Mouse (Mus musculus) midbrain, embryonic 14.5 days (tissue): ENCODE measurements at regions not wholly inside any gene's neighbourhood (a gene's known extent, or its start where the extent isn't known, plus 50 kb on each side); places are given as distances from the start of the nearest gene placed in this dataset.

Experiments
- ATAC-seq: fragments of 200-750 bp; cut with Nextera tagmentation; 2 replicates; pipeline ENCODE4 v1.8.0; 2017; ENCODE audit warnings: moderate number of reproducible peaks, moderate library complexity; ENCODE audit not compliant: low FRiP score, low TSS enrichment
- DNase-seq: peaks from one replicate; pipeline ENCODE4 v3.0.0-alpha.2; 2015
- H3K27ac ChIP-seq: fragments of 300-500 bp; sonication (generic); replicated peaks from 2 replicates; pipeline ENCODE4 v1.5.1; 2014; ENCODE audit warnings: mild to moderate bottlenecking, low read depth, low read length, moderate library complexity
- H3K27me3 ChIP-seq: fragments of 300-500 bp; sonication (generic); 2 replicates; pipeline ENCODE4 v1.6.1; 2014; ENCODE audit warnings: low read length, control low read depth, mixed read lengths; ENCODE audit not compliant: control insufficient read depth, insufficient read depth
- H3K36me3 ChIP-seq: fragments of 300-500 bp; sonication (generic); 2 replicates; pipeline ENCODE4 v1.6.1; 2014; ENCODE audit warnings: low read length, control low read depth; ENCODE audit not compliant: control insufficient read depth, insufficient read depth
- H3K4me1 ChIP-seq: fragments of 300-500 bp; sonication (generic); 2 replicates; pipeline ENCODE4 v1.6.1; 2014; ENCODE audit warnings: mild to moderate bottlenecking, antibody characterized with exemption, low read length, control low read depth; ENCODE audit not compliant: control insufficient read depth, insufficient read depth
- H3K4me2 ChIP-seq: fragments of 300-500 bp; sonication (generic); 2 replicates; pipeline ENCODE4 v1.6.1; 2014; ENCODE audit warnings: mild to moderate bottlenecking, low read length, moderate library complexity
- H3K4me3 ChIP-seq: fragments of 300-500 bp; sonication (generic); replicated peaks from 2 replicates; pipeline ENCODE4 v1.5.1; 2014; ENCODE audit warnings: low read depth, low read length
- H3K9ac ChIP-seq: fragments of 300-500 bp; sonication (generic); replicated peaks from 2 replicates; pipeline ENCODE4 v1.6.1; 2014; ENCODE audit warnings: mild to moderate bottlenecking, low read length, moderate library complexity
- H3K9me3 ChIP-seq: fragments of 300-500 bp; sonication (generic); 2 replicates; pipeline ENCODE4 v1.6.1; 2016; ENCODE audit warnings: low read length, control low read depth, mixed read lengths; ENCODE audit not compliant: control insufficient read depth
- WGBS: fragments of 180-500 bp; shearing (Covaris S2); extraction: QIAGEN DNeasy Blood & Tissue Kit; methylation state at CpG from one replicate; pipeline ENCODE4 v1.1.7; 2014; 5-methylcytosine and 5-hydroxymethylcytosine counted together

- H3K9me3 ChIP-seq: no peaks in the 10 kb centered on the region
- no peak overlapping the region for H3K4me3 ChIP-seq
- no peaks in the 10 kb centered on the region for H3K36me3 ChIP-seq
- 88% methylated on average over 4 of the region's 4 CpGs for WGBS
- no peak for ATAC-seq
- no peak overlapping the region for H3K4me2 ChIP-seq
- no peaks in the 10 kb centered on the region for H3K27me3 ChIP-seq
- no peak for DNase-seq
- no peak overlapping the region for H3K27ac ChIP-seq
- H3K9ac ChIP-seq: no peak overlapping the region
- peaks cover 8% of the 10 kb centered on the region; the same call in 1 of the 2 replicates for H3K4me1 ChIP-seq
Measured at GRCm38 (mm10) chr2:11032891-11033290, 139.0 kb upstream of the Prkcq start.

- H3K4me1 ChIP-seq: peaks cover 8% of the 10 kb centered on the region; the same call in 1 of the 2 replicates
- no peaks in the 10 kb centered on the region for H3K27me3 ChIP-seq
- no peak overlapping the region for H3K4me2 ChIP-seq
- H3K27ac ChIP-seq: no peak overlapping the region
- DNase-seq (peak; percentile 65), ATAC-seq (no peak)
- no peaks in the 10 kb centered on the region for H3K9me3 ChIP-seq
- no peak overlapping the region for H3K4me3 ChIP-seq
- H3K36me3 ChIP-seq: no peaks in the 10 kb centered on the region
- WGBS: 16% methylated on average over 1 of the region's 1 CpGs
- H3K9ac ChIP-seq: no peak overlapping the region
Measured at GRCm38 (mm10) chr2:11034178-11034577, 137.7 kb upstream of the Prkcq start.

GRCm38 (mm10) chr2:11037343-11037742 is 134.6 kb upstream of the Prkcq start:
- Histone ChIP-seq H3K27me3 (no peaks in the 10 kb centered on the region), H3K4me1 (peaks cover 8% of the 10 kb centered on the region; the same call in 1 of the 2 replicates), H3K9me3 (no peaks in the 10 kb centered on the region), H3K4me3 (no peak overlapping the region), H3K4me2 (no peak overlapping the region; the same call in 1 of the 2 replicates), H3K36me3 (no peaks in the 10 kb centered on the region), H3K27ac (no peak overlapping the region), H3K9ac (no peak overlapping the region)
- DNase-seq (peak; percentile 17), ATAC-seq (no peak)
- WGBS: 48% methylated on average over 11 of the region's 11 CpGs

- no peak overlapping the region for H3K27ac ChIP-seq
- H3K9me3 ChIP-seq: no peaks in the 10 kb centered on the region
- H3K4me3 ChIP-seq: no peak overlapping the region
- H3K36me3 ChIP-seq: no peaks in the 10 kb centered on the region
- no peak overlapping the region for H3K4me2 ChIP-seq
- peaks cover 8% of the 10 kb centered on the region; the same call in 1 of the 2 replicates for H3K4me1 ChIP-seq
- no peaks in the 10 kb centered on the region for H3K27me3 ChIP-seq
- ATAC-seq: no peak
- H3K9ac ChIP-seq: no peak overlapping the region
- 62% methylated on average over 5 of the region's 5 CpGs for WGBS
- no peak for DNase-seq
Measured at GRCm38 (mm10) chr2:11038440-11038839, 133.5 kb upstream of the Prkcq start.

- Histone ChIP-seq H3K9me3 (no peaks in the 10 kb centered on the region), H3K27ac (no peak overlapping the region), H3K4me1 (peaks cover 5% of the 10 kb centered on the region; the same call in 1 of the 2 replicates), H3K27me3 (no peaks in the 10 kb centered on the region), H3K4me3 (no peak overlapping the region), H3K4me2 (no peak overlapping the region), H3K36me3 (no peaks in the 10 kb centered on the region), H3K9ac (no peak overlapping the region)
- WGBS: 92% methylated on average over 2 of the region's 2 CpGs
- DNase-seq: no peak
- ATAC-seq: no peak
Measured at GRCm38 (mm10) chr2:11040005-11040404, 131.9 kb upstream of the Prkcq start.

- Histone ChIP-seq H3K27me3 (no peaks in the 10 kb centered on the region), H3K4me1 (no peaks in the 10 kb centered on the region), H3K4me3 (no peak overlapping the region), H3K27ac (no peak overlapping the region), H3K36me3 (no peaks in the 10 kb centered on the region), H3K9me3 (no peaks in the 10 kb centered on the region), H3K4me2 (no peak overlapping the region), H3K9ac (no peak overlapping the region)
- WGBS: 82% methylated on average over 3 of the region's 3 CpGs
- DNase-seq: no peak
- ATAC-seq: no peak
Measured at GRCm38 (mm10) chr2:11044727-11045274, 127.1 kb upstream of the Prkcq start.

- H3K4me3 ChIP-seq: no peak overlapping the region
- no peak overlapping the region for H3K9ac ChIP-seq
- no peaks in the 10 kb centered on the region for H3K4me1 ChIP-seq
- ATAC-seq: no peak
- 86% methylated on average over 7 of the region's 7 CpGs for WGBS
- H3K4me2 ChIP-seq: no peak overlapping the region
- no peak overlapping the region for H3K27ac ChIP-seq
- no peaks in the 10 kb centered on the region for H3K27me3 ChIP-seq
- no peaks in the 10 kb centered on the region for H3K9me3 ChIP-seq
- DNase-seq: no peak
- H3K36me3 ChIP-seq: no peaks in the 10 kb centered on the region
Measured at GRCm38 (mm10) chr2:11051621-11052020, 120.3 kb upstream of the Prkcq start.

- WGBS: 20% methylated on average over 9 of the region's 9 CpGs
- no peaks in the 10 kb centered on the region for H3K4me1 ChIP-seq
- no peaks in the 10 kb centered on the region for H3K9me3 ChIP-seq
- no peaks in the 10 kb centered on the region for H3K27me3 ChIP-seq
- ATAC-seq: peak; percentile 78; the same call in 1 of the 2 replicates
- peak; percentile 93 for DNase-seq
- H3K9ac ChIP-seq: no peak overlapping the region
- no peak overlapping the region for H3K4me2 ChIP-seq
- no peak overlapping the region for H3K4me3 ChIP-seq
- no peaks in the 10 kb centered on the region for H3K36me3 ChIP-seq
- H3K27ac ChIP-seq: 0 out of 2 replicates have a peak overlapping the region, but pooled peaks have one; percentile 22
Measured at GRCm38 (mm10) chr2:11059731-11060425, 112.0 kb upstream of the Prkcq start.

- 63% methylated on average over 4 of the region's 4 CpGs for WGBS
- no peak overlapping the region for H3K4me2 ChIP-seq
- no peak overlapping the region for H3K4me3 ChIP-seq
- H3K27ac ChIP-seq: no peak overlapping the region
- no peaks in the 10 kb centered on the region for H3K36me3 ChIP-seq
- DNase-seq: no peak
- no peak for ATAC-seq
- H3K9me3 ChIP-seq: no peaks in the 10 kb centered on the region
- no peaks in the 10 kb centered on the region for H3K4me1 ChIP-seq
- H3K9ac ChIP-seq: no peak overlapping the region
- no peaks in the 10 kb centered on the region for H3K27me3 ChIP-seq
Measured at GRCm38 (mm10) chr2:11067384-11067783, 104.5 kb upstream of the Prkcq start.
